In the genomic region with DNA sequence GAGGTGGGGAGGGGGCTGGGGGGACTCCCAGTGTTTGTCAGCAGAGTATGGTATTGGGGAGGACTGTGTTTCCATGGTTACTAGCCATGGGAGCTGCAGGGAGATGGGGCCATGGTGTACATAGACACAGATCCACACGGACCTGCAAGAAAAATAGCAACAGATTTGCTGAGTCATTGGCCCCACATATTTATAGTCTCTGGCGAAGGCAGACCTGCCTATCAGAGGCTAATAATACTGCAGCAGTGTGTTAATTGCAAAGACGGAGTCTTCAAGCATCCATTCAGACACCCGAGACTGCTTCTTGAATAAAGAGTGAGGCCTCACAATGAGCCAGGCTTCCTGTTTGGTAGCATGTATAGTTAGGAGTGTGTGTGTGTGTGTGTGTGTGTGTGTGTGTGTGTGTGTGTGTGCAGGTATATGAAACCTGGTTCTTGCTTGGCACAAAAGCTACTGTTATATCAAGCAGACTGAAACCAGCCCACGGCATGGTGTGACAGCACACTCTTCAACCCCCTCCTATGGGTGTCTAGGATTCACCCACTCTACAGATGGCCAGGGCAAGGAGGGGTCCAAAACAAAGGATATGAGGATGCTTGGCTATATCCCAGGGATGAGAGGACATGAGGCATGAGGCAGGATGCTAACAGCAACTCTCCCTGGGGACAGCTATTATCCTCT, we compare ENCODE assay signal across 15 mouse cellular contexts. TPM values are rescaled to one million over a fixed set of nuclear protein-coding genes. Genes with fewer than 3 reads are reported as not detected.
DNase-seq lines count a peak whose midpoint lies in the region; ATAC-seq and TF ChIP-seq lines count a peak whose summit lies in the region.
"Had no signal": no experiment of that assay in that cellular context is flagged by ENCODE, and none has a peak within 500 bp of the region (broad histone marks: within the 10 kb centered on the region; RNA-seq: fewer than 3 reads in every experiment).

No protein-coding gene starts in this region.

- no peaks in the 10 kb centered on the region for H3K9me3 ChIP-seq in heart, postnatal 0 days (replicated peaks; ENCODE audit: control insufficient read depth, low read length)
- H3K9me3 ChIP-seq: embryonic facial prominence, embryonic 15.5 days; limb, embryonic 15.5 days had no signal

- WGBS in heart, postnatal 0 days, result 22% methylated on average over 5 of the region's 5 CpGs

- 0 out of 2 replicates have a peak, but pooled peaks have one; percentile 24 for ATAC-seq in heart, postnatal 0 days (ENCODE audit: insufficient read depth, low read depth)
- ATAC-seq: intestine, embryonic 16.5 days had no signal

- H3K27ac ChIP-seq in heart, postnatal 0 days (ENCODE audit: low read depth), result no peak overlapping the region
- H3K27ac ChIP-seq: embryonic facial prominence, embryonic 15.5 days; limb, embryonic 15.5 days had no signal

- no peaks in the 10 kb centered on the region for H3K36me3 ChIP-seq in heart, postnatal 0 days (replicated peaks; ENCODE audit: control insufficient read depth, insufficient read depth, low read length)
- H3K36me3 ChIP-seq: embryonic facial prominence, embryonic 15.5 days; limb, embryonic 15.5 days had no signal

- intact Hi-C loops in heart, postnatal 14 days (cut with DNase I), result no loop called here

- no peak for DNase-seq in heart, postnatal 0 days (ENCODE audit: low spot score)
- no peak for DNase-seq in heart, postnatal 14 days
- DNase-seq in right cerebral cortex, adult 18-20 months, result peak; percentile 70
- DNase-seq in right cerebral cortex, postnatal 14 days, result no peak
- DNase-seq in left cerebral cortex, adult 9 months (ENCODE audit: low spot score in 2 of 2), result peak; percentile 70
- DNase-seq in kidney, postnatal 36 days, result no peak
- no peak for DNase-seq in spleen, postnatal 4 days (ENCODE audit: low spot score in 2 of 2)
- DNase-seq: cerebellum, postnatal 25 days; gastrocnemius, postnatal 25 days; kidney, postnatal 25 days; retina, postnatal 1 day had no signal

- no peaks in the 10 kb centered on the region for H3K27me3 ChIP-seq in heart, postnatal 0 days (ENCODE audit: control insufficient read depth, insufficient read depth, low read length)
- H3K27me3 ChIP-seq: embryonic facial prominence, embryonic 15.5 days; limb, embryonic 15.5 days had no signal

- no peak for TF ChIP-seq CTCF in heart, postnatal 0 days (IDR thresholded peaks at IDR 0.05; ENCODE audit: low read depth)

- H3K4me2 ChIP-seq in heart, postnatal 0 days (ENCODE audit: low read depth, low read length), result no peak overlapping the region
- H3K4me2 ChIP-seq: embryonic facial prominence, embryonic 15.5 days; limb, embryonic 15.5 days had no signal

- no peak for TF ChIP-seq EP300 in heart, postnatal 0 days (IDR thresholded peaks at IDR 0.05; ENCODE audit: low read depth)

- H3K9ac ChIP-seq in heart, postnatal 0 days (replicated peaks; ENCODE audit: low read depth, low read length), result no peak overlapping the region
- H3K9ac ChIP-seq: embryonic facial prominence, embryonic 15.5 days; limb, embryonic 15.5 days had no signal

- peaks cover 5% of the 10 kb centered on the region for H3K4me1 ChIP-seq in heart, postnatal 0 days (ENCODE audit: control insufficient read depth, insufficient read depth)

- H3K4me3 ChIP-seq in heart, postnatal 0 days (ENCODE audit: low read depth, low read length), result no peak overlapping the region
- H3K4me3 ChIP-seq: embryonic facial prominence, embryonic 15.5 days; limb, embryonic 15.5 days had no signal

RNA-seq across cellular contexts. Expression of a gene that starts 20.9 kb away (rescaled TPM):
- total RNA-seq in heart, postnatal 0 days (2014; rRNA removed; ENCODE audit: low replicate concordance), result 9.6 and 13.6 TPM in 2 replicates
- 0.77 and 0.80 TPM in 2 replicates for polyA plus RNA-seq in heart, postnatal 0 days (2015; fragmentation: Nextera tagmentation; extraction: Ambion mirVana)
- total RNA-seq in heart, postnatal 14 days (2021), result 10 to 100 TPM; 10.7 to 11.1 TPM
- total RNA-seq: monocyte, adult 5-6 weeks had no signal

Comparison
In these comparisons a context has a peak if more than half of its experiments do, and no peak if none do; other contexts are left out.
1. DNase-seq: peak in right cerebral cortex, adult 18-20 months (single experiment) and left cerebral cortex, adult 9 months (2 of 2); none in heart, postnatal 0 days (single experiment), heart, postnatal 14 days (0 of 2), right cerebral cortex, postnatal 14 days (single experiment), kidney, postnatal 36 days (0 of 2) and spleen, postnatal 4 days (0 of 2).